Mouse (Mus musculus): ENCODE results near the gene Cmbl. TPM values are rescaled to one million over a fixed set of nuclear protein-coding genes. Genes with fewer than 3 reads are reported as not detected.

Cmbl gene
- polyA plus RNA-seq (2014; fragmentation: Nextera tagmentation; extraction: Ambion mirVana) = 3.6 and 5.4 TPM in 2 replicates

GRCm38 (mm10) chr15:31565184-31565583, at the start of gene Cmbl:
Gene Cmbl (plus strand): TSS chr15:31565389.
- no peak for ATAC-seq (ENCODE audit: low FRiP score, low TSS enrichment)
- Histone ChIP-seq H3K9ac (replicated peaks; ENCODE audit: low read length) (no peak within 1 kb of the TSS), H3K4me3 (replicated peaks; ENCODE audit: low read depth, low read length) (no peak within 1 kb of the TSS), H3K36me3 (ENCODE audit: control insufficient read depth, insufficient read depth, low read length) (no peaks in the 10 kb centered on the region), H3K27me3 (ENCODE audit: control insufficient read depth, insufficient read depth, low read length) (no peaks in the 10 kb centered on the region), H3K27ac (replicated peaks; ENCODE audit: low read depth, low read length) (no peak within 1 kb of the TSS), H3K9me3 (ENCODE audit: control insufficient read depth, low read length) (no peaks in the 10 kb centered on the region), H3K4me1 (ENCODE audit: control insufficient read depth, insufficient read depth, low read length) (no peaks in the 10 kb centered on the region), H3K4me2 (ENCODE audit: low read length) (no peak within 1 kb of the TSS)
- no peak for DNase-seq
- 62% methylated on average over 5 of the region's 5 CpGs for WGBS

GRCm38 (mm10) chr15:31517186-31517585, 48.0 kb upstream of the Cmbl start:
- Histone ChIP-seq H3K4me2 (ENCODE audit: low read length) (no peak overlapping the region), H3K27me3 (ENCODE audit: control insufficient read depth, insufficient read depth, low read length) (no peaks in the 10 kb centered on the region), H3K4me3 (replicated peaks; ENCODE audit: low read depth, low read length) (no peak overlapping the region), H3K27ac (replicated peaks; ENCODE audit: low read depth, low read length) (no peak overlapping the region), H3K9me3 (ENCODE audit: control insufficient read depth, low read length) (no peaks in the 10 kb centered on the region), H3K36me3 (ENCODE audit: control insufficient read depth, insufficient read depth, low read length) (no peaks in the 10 kb centered on the region), H3K9ac (replicated peaks; ENCODE audit: low read length) (no peak overlapping the region), H3K4me1 (ENCODE audit: control insufficient read depth, insufficient read depth, low read length) (no peaks in the 10 kb centered on the region)
- DNase-seq = no peak
- WGBS = 96% methylated on average over 1 of the region's 1 CpGs
- no peak for ATAC-seq (ENCODE audit: low FRiP score, low TSS enrichment)

GRCm38 (mm10) chr15:31518371-31518770, 46.8 kb upstream of the Cmbl start:
- no peaks in the 10 kb centered on the region for H3K9me3 ChIP-seq (ENCODE audit: control insufficient read depth, low read length)
- H3K4me1 ChIP-seq (ENCODE audit: control insufficient read depth, insufficient read depth, low read length) = no peaks in the 10 kb centered on the region
- H3K4me2 ChIP-seq (ENCODE audit: low read length) = no peak overlapping the region
- 96% methylated on average over 2 of the region's 2 CpGs for WGBS
- no peaks in the 10 kb centered on the region for H3K36me3 ChIP-seq (ENCODE audit: control insufficient read depth, insufficient read depth, low read length)
- no peak overlapping the region for H3K9ac ChIP-seq (replicated peaks; ENCODE audit: low read length)
- no peak overlapping the region for H3K27ac ChIP-seq (replicated peaks; ENCODE audit: low read depth, low read length)
- DNase-seq = no peak
- ATAC-seq (ENCODE audit: low FRiP score, low TSS enrichment) = no peak
- no peaks in the 10 kb centered on the region for H3K27me3 ChIP-seq (ENCODE audit: control insufficient read depth, insufficient read depth, low read length)
- H3K4me3 ChIP-seq (replicated peaks; ENCODE audit: low read depth, low read length) = no peak overlapping the region

- 72% methylated on average over 5 of the region's 5 CpGs for WGBS
- no peak for DNase-seq
- H3K9me3 ChIP-seq (ENCODE audit: control insufficient read depth, low read length) = no peaks in the 10 kb centered on the region
- H3K4me3 ChIP-seq (replicated peaks; ENCODE audit: low read depth, low read length) = no peak overlapping the region
- no peak for ATAC-seq (ENCODE audit: low FRiP score, low TSS enrichment)
- no peaks in the 10 kb centered on the region for H3K27me3 ChIP-seq (ENCODE audit: control insufficient read depth, insufficient read depth, low read length)
- H3K4me1 ChIP-seq (ENCODE audit: control insufficient read depth, insufficient read depth, low read length) = no peaks in the 10 kb centered on the region
- no peak overlapping the region for H3K9ac ChIP-seq (replicated peaks; ENCODE audit: low read length)
- no peak overlapping the region for H3K4me2 ChIP-seq (ENCODE audit: low read length)
- H3K36me3 ChIP-seq (ENCODE audit: control insufficient read depth, insufficient read depth, low read length) = no peaks in the 10 kb centered on the region
- no peak overlapping the region for H3K27ac ChIP-seq (replicated peaks; ENCODE audit: low read depth, low read length)
Observed at GRCm38 (mm10) chr15:31519000-31519399, 46.2 kb upstream of the Cmbl start.

GRCm38 (mm10) chr15:31526463-31526862, 38.7 kb upstream of the Cmbl start:
- H3K27me3 ChIP-seq (ENCODE audit: control insufficient read depth, insufficient read depth, low read length) = no peaks in the 10 kb centered on the region
- H3K9ac ChIP-seq (replicated peaks; ENCODE audit: low read length) = no peak overlapping the region
- WGBS = 95% methylated on average over 1 of the region's 1 CpGs
- DNase-seq (no peak), ATAC-seq (ENCODE audit: low FRiP score, low TSS enrichment) (no peak)
- H3K9me3 ChIP-seq (ENCODE audit: control insufficient read depth, low read length) = no peaks in the 10 kb centered on the region
- H3K4me3 ChIP-seq (replicated peaks; ENCODE audit: low read depth, low read length) = no peak overlapping the region
- H3K4me1 ChIP-seq (ENCODE audit: control insufficient read depth, insufficient read depth, low read length) = peaks cover 15% of the 10 kb centered on the region; the same call in 1 of the 2 replicates
- no peak overlapping the region for H3K4me2 ChIP-seq (ENCODE audit: low read length)
- H3K36me3 ChIP-seq (ENCODE audit: control insufficient read depth, insufficient read depth, low read length) = no peaks in the 10 kb centered on the region
- H3K27ac ChIP-seq (replicated peaks; ENCODE audit: low read depth, low read length) = no peak overlapping the region

GRCm38 (mm10) chr15:31528477-31528876, 36.7 kb upstream of the Cmbl start:
- Histone ChIP-seq H3K4me2 (ENCODE audit: low read length) (peak overlapping the region; percentile 82), H3K36me3 (ENCODE audit: control insufficient read depth, insufficient read depth, low read length) (no peaks in the 10 kb centered on the region), H3K27me3 (ENCODE audit: control insufficient read depth, insufficient read depth, low read length) (no peaks in the 10 kb centered on the region), H3K9ac (replicated peaks; ENCODE audit: low read length) (no peak overlapping the region), H3K9me3 (ENCODE audit: control insufficient read depth, low read length) (no peaks in the 10 kb centered on the region), H3K27ac (replicated peaks; ENCODE audit: low read depth, low read length) (no peak overlapping the region), H3K4me3 (replicated peaks; ENCODE audit: low read depth, low read length) (no peak overlapping the region), H3K4me1 (ENCODE audit: control insufficient read depth, insufficient read depth, low read length) (peaks cover 15% of the 10 kb centered on the region; the same call in 1 of the 2 replicates)
- DNase-seq (no peak), ATAC-seq (ENCODE audit: low FRiP score, low TSS enrichment) (no peak)
- 96% methylated on average over 4 of the region's 4 CpGs for WGBS

GRCm38 (mm10) chr15:31529103-31529502, 36.1 kb upstream of the Cmbl start:
- Histone ChIP-seq H3K27ac (replicated peaks; ENCODE audit: low read depth, low read length) (no peak overlapping the region), H3K27me3 (ENCODE audit: control insufficient read depth, insufficient read depth, low read length) (no peaks in the 10 kb centered on the region), H3K4me1 (ENCODE audit: control insufficient read depth, insufficient read depth, low read length) (peaks cover 15% of the 10 kb centered on the region; the same call in 1 of the 2 replicates), H3K36me3 (ENCODE audit: control insufficient read depth, insufficient read depth, low read length) (no peaks in the 10 kb centered on the region), H3K9ac (replicated peaks; ENCODE audit: low read length) (no peak overlapping the region; the same call in 1 of the 2 replicates), H3K4me3 (replicated peaks; ENCODE audit: low read depth, low read length) (peak overlapping the region; percentile 90), H3K4me2 (ENCODE audit: low read length) (peak overlapping the region; percentile 82), H3K9me3 (ENCODE audit: control insufficient read depth, low read length) (no peaks in the 10 kb centered on the region)
- ATAC-seq (ENCODE audit: low FRiP score, low TSS enrichment) (no peak), DNase-seq (no peak)
- WGBS = 36% methylated on average over 6 of the region's 6 CpGs

- Histone ChIP-seq H3K4me1 (ENCODE audit: control insufficient read depth, insufficient read depth, low read length) (peaks cover 15% of the 10 kb centered on the region; the same call in 1 of the 2 replicates), H3K9me3 (ENCODE audit: control insufficient read depth, low read length) (no peaks in the 10 kb centered on the region), H3K4me2 (ENCODE audit: low read length) (peak overlapping the region; percentile 82), H3K27ac (replicated peaks; ENCODE audit: low read depth, low read length) (peak overlapping the region; percentile 99), H3K4me3 (replicated peaks; ENCODE audit: low read depth, low read length) (peak overlapping the region; percentile 90), H3K9ac (replicated peaks; ENCODE audit: low read length) (peak overlapping the region; percentile 92), H3K27me3 (ENCODE audit: control insufficient read depth, insufficient read depth, low read length) (no peaks in the 10 kb centered on the region), H3K36me3 (ENCODE audit: control insufficient read depth, insufficient read depth, low read length) (no peaks in the 10 kb centered on the region)
- peak; percentile 49 for DNase-seq
- WGBS = 1% methylated on average over 54 of the region's 56 CpGs
- ATAC-seq (ENCODE audit: low FRiP score, low TSS enrichment) = peak; percentile 59; the same call in 1 of the 2 replicates
Observed at GRCm38 (mm10) chr15:31529811-31530658, 35.2 kb upstream of the Cmbl start.

Measured in midbrain, embryonic 14.5 days (tissue).